Mouse (Mus musculus) olfactory bulb, adult 2 months (tissue): ENCODE measurements around the gene 2310011J03Rik.

Experiments used
- CTCF ChIP-seq: fragments of 200-500 bp; IDR thresholded peaks from 2 replicates; pipeline ENCODE4 v1.5.1; 2012; ENCODE audit warnings: low read depth, mild to moderate bottlenecking, low read length, moderate library complexity; ENCODE audit not compliant: insufficient read depth
- POLR2A ChIP-seq: fragments of 200-500 bp; IDR thresholded peaks from 2 replicates; pipeline ENCODE4 v1.6.1; 2012; ENCODE audit warnings: mild to moderate bottlenecking, low read depth, low read length, moderate library complexity; ENCODE audit not compliant: insufficient read depth

- TF ChIP-seq POLR2A: no peak
- TF ChIP-seq CTCF: no peak
Observed at GRCm38 (mm10) chr10:80288657-80289056, 31.7 kb downstream of the 2310011J03Rik start.
